Comparison of ENCODE assay signal across 9 mouse cellular contexts in the genomic region with DNA sequence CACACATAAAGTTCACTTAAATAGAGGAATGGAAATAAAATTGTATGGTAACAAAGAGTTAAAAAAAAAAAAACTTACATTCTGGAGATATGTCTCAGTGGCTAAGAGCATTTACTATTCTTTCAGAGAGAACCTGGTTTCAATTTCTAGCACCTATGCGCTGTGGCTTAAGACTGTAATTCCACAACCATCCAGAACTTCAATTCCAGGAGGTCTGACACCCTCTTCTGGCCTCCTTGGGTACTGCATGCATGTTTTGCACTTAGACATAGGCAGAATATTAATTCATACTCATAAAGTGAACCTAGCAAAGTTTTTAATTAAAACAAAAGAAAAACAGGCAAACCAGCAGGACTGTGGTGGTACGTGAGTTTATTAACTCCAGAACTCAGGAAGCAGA. TPM values are rescaled to one million over a fixed set of nuclear protein-coding genes. Genes with fewer than 3 reads are reported as not detected.
DNase-seq lines count a peak whose midpoint lies in the region; ATAC-seq and TF ChIP-seq lines count a peak whose summit lies in the region.
"Had no signal": no experiment of that assay in that cellular context is flagged by ENCODE, and none has a peak within 500 bp of the region (broad histone marks: within the 10 kb centered on the region; RNA-seq: fewer than 3 reads in every experiment).

No protein-coding gene starts in this region.

- no peak overlapping the region for H3K9ac ChIP-seq in midbrain, embryonic 13.5 days (replicated peaks)
- H3K9ac ChIP-seq: heart, embryonic 15.5 days had no signal

- H3K9me3 ChIP-seq in midbrain, embryonic 10.5 days (replicated peaks), result no peaks in the 10 kb centered on the region
- H3K9me3 ChIP-seq in midbrain, embryonic 13.5 days, result no peaks in the 10 kb centered on the region
- H3K9me3 ChIP-seq: heart, embryonic 15.5 days had no signal

- no peak overlapping the region for H3K27ac ChIP-seq in midbrain, embryonic 10.5 days (replicated peaks)
- H3K27ac ChIP-seq in midbrain, embryonic 13.5 days, result no peak overlapping the region
- no peak overlapping the region for H3K27ac ChIP-seq in gastrocnemius, adult 2 months
- H3K27ac ChIP-seq: heart, embryonic 15.5 days had no signal

- peak; percentile 82 for TF ChIP-seq CTCF in gastrocnemius, adult 2 months (IDR thresholded peaks at IDR 0.05)

- peak; percentile 43 for DNase-seq in midbrain, embryonic 10.5 days (ENCODE audit: low spot score)
- DNase-seq in MN1 (ENCODE audit: low spot score), result peak; percentile 13
- peak; percentile 28 for DNase-seq in c-Kit-negative CD71-positive TER-119-positive erythroid progenitor cells, embryonic 14.5 days (ENCODE audit: low read depth, low spot score)
- DNase-seq in gastrocnemius, adult 2 months, result peak; percentile 55
- peak; percentile 30 to 45 for DNase-seq in layer of hippocampus, postnatal 14 days (ENCODE audit: low spot score in 2 of 2)
- DNase-seq in naive thymus-derived CD4-positive, alpha-beta T cell, adult 2 months (ENCODE audit: low read depth), result peak; percentile 74
- no peak for DNase-seq in yolk sac, embryonic 10.5 days (ENCODE audit: low spot score)

- H3K27me3 ChIP-seq in midbrain, embryonic 10.5 days (ENCODE audit: low read depth, poor library complexity, severe bottlenecking), result no peaks in the 10 kb centered on the region
- H3K27me3 ChIP-seq in midbrain, embryonic 13.5 days, result no peaks in the 10 kb centered on the region
- H3K27me3 ChIP-seq: heart, embryonic 15.5 days had no signal

- no peak for ATAC-seq in midbrain, embryonic 13.5 days

- intact Hi-C loops in gastrocnemius, adult 2 months (cut with DNase I), result loop anchor here (10.0 kb wide), 1 partner anchor 102 kb away; no protein-coding TSS in a partner anchor

- H3K4me1 ChIP-seq in midbrain, embryonic 10.5 days, result no peaks in the 10 kb centered on the region
- H3K4me1 ChIP-seq in midbrain, embryonic 13.5 days (replicated peaks), result no peaks in the 10 kb centered on the region
- H3K4me1 ChIP-seq: heart, embryonic 15.5 days had no signal

- no peak overlapping the region for H3K4me3 ChIP-seq in midbrain, embryonic 10.5 days
- H3K4me3 ChIP-seq in midbrain, embryonic 13.5 days (replicated peaks), result no peak overlapping the region
- no peak overlapping the region for H3K4me3 ChIP-seq in gastrocnemius, adult 2 months
- H3K4me3 ChIP-seq: heart, embryonic 15.5 days had no signal

- peaks cover 59% of the 10 kb centered on the region for H3K36me3 ChIP-seq in midbrain, embryonic 10.5 days
- peaks cover 37% of the 10 kb centered on the region for H3K36me3 ChIP-seq in midbrain, embryonic 13.5 days

- H3K4me2 ChIP-seq in midbrain, embryonic 13.5 days (replicated peaks), result no peak overlapping the region
- H3K4me2 ChIP-seq: heart, embryonic 15.5 days had no signal

- WGBS in midbrain, embryonic 10.5 days, result 82% methylated on average over 2 of the region's 2 CpGs
- 89% methylated on average over 2 of the region's 2 CpGs for WGBS in midbrain, embryonic 13.5 days

RNA-seq across cellular contexts. Expression of a gene that starts 34.0 kb away (rescaled TPM):
- polyA plus RNA-seq in midbrain, embryonic 10.5 days (2016; fragmentation: Nextera tagmentation; extraction: Ambion mirVana), result 583 and 651 TPM in 2 replicates
- polyA plus RNA-seq in midbrain, embryonic 13.5 days (2015; fragmentation: Nextera tagmentation; extraction: Ambion mirVana), result 459 and 472 TPM in 2 replicates
- total RNA-seq in gastrocnemius, adult 2 months (2021), result 100 to 1,000 TPM; 393 to 501 TPM
- total RNA-seq in layer of hippocampus, postnatal 14 days (2021), result 100 to 1,000 TPM; 393 to 396 TPM

RNA-seq across cellular contexts. Expression of a gene that starts 51.0 kb away (rescaled TPM):
- 5.3 and 7.1 TPM in 2 replicates for polyA plus RNA-seq in midbrain, embryonic 10.5 days (2016; fragmentation: Nextera tagmentation; extraction: Ambion mirVana)
- polyA plus RNA-seq in midbrain, embryonic 13.5 days (2015; fragmentation: Nextera tagmentation; extraction: Ambion mirVana), result 19.4 and 19.9 TPM in 2 replicates
- total RNA-seq in gastrocnemius, adult 2 months (2021), result 1 to 10 TPM; 1.9 to 2.1 TPM
- total RNA-seq in layer of hippocampus, postnatal 14 days (2021), result 1 to 10 TPM; 3.4 to 4.3 TPM
